Mouse (Mus musculus) hindbrain, embryonic 11.5 days (tissue): ENCODE data around the gene Egflam. TPM values are rescaled to one million over a fixed set of nuclear protein-coding genes. Genes with fewer than 3 reads are reported as not detected.

Experiments
- ATAC-seq: fragments of 200-750 bp; cut with Nextera tagmentation; 2 replicates; pipeline ENCODE4 v1.8.0; 2017; ENCODE audit warnings: mild to moderate bottlenecking, moderate TSS enrichment, moderate library complexity; ENCODE audit not compliant: low FRiP score
- DNase-seq: peaks from one replicate; pipeline ENCODE4 v3.0.0-alpha.2; 2015; ENCODE audit warnings: low spot score
- H3K27ac ChIP-seq: fragments of 300-500 bp; sonication (generic); 2 replicates; pipeline ENCODE4 v1.5.1; 2014; ENCODE audit warnings: mild to moderate bottlenecking, low read depth, low read length
- H3K27me3 ChIP-seq: fragments of 300-500 bp; sonication (generic); 2 replicates; pipeline ENCODE4 v1.6.1; 2014; ENCODE audit warnings: mild to moderate bottlenecking, low read length, moderate library complexity, mixed read lengths; ENCODE audit not compliant: control insufficient read depth, insufficient read depth
- H3K36me3 ChIP-seq: fragments of 300-500 bp; sonication (generic); 2 replicates; pipeline ENCODE4 v1.6.1; 2014; ENCODE audit warnings: mild to moderate bottlenecking, low read length, moderate library complexity, mixed read lengths; ENCODE audit not compliant: control insufficient read depth, insufficient read depth
- H3K4me1 ChIP-seq: fragments of 300-500 bp; sonication (generic); replicated peaks from 2 replicates; pipeline ENCODE4 v1.6.1; 2014; ENCODE audit warnings: low read length, mixed read lengths; ENCODE audit not compliant: control insufficient read depth, insufficient read depth
- H3K4me2 ChIP-seq: fragments of 300-500 bp; sonication (generic); replicated peaks from 2 replicates; pipeline ENCODE4 v1.6.1; 2014; ENCODE audit warnings: mild to moderate bottlenecking, low read depth, low read length
- H3K4me3 ChIP-seq: fragments of 300-500 bp; sonication (generic); 2 replicates; pipeline ENCODE4 v1.5.1; 2014; ENCODE audit warnings: low read depth, low read length
- H3K9ac ChIP-seq: fragments of 300-500 bp; sonication (generic); 2 replicates; pipeline ENCODE4 v1.6.1; 2014; ENCODE audit warnings: low read depth, low read length
- H3K9me3 ChIP-seq: fragments of 300-500 bp; sonication (generic); 2 replicates; pipeline ENCODE4 v1.6.1; 2016; ENCODE audit warnings: low read length; ENCODE audit not compliant: control insufficient read depth
- WGBS: fragments of 180-500 bp; shearing (Covaris S2); extraction: QIAGEN DNeasy Blood & Tissue Kit; methylation state at CpG from one replicate; pipeline ENCODE4 v1.1.7; 2014; 5-methylcytosine and 5-hydroxymethylcytosine counted together
- polyA plus RNA-seq: library from polyadenylated mRNA; unstranded; fragments of >200 nt; fragmentation: Nextera tagmentation; extraction: Ambion mirVana; gene quantifications from 2 replicates; pipeline ENCODE4 v1.2.1, GENCODE M21; 2014

The Egflam gene
- polyA plus RNA-seq, 1 experiment from 2014 or later = 8.4 TPM

GRCm38 (mm10) chr15:7167238-7167905, 230.8 kb downstream of the Egflam start:
- Histone ChIP-seq H3K9me3 (no peaks in the 10 kb centered on the region), H3K27ac (no peak overlapping the region), H3K4me3 (no peak overlapping the region), H3K36me3 (no peaks in the 10 kb centered on the region), H3K4me2 (no peak overlapping the region), H3K27me3 (no peaks in the 10 kb centered on the region), H3K9ac (no peak overlapping the region), H3K4me1 (no peaks in the 10 kb centered on the region; the same call in 1 of the 2 replicates)
- ATAC-seq = no peak
- 83% methylated on average over 10 of the region's 10 CpGs for WGBS
- DNase-seq = no peak

GRCm38 (mm10) chr15:7166735-7167134, 231.5 kb downstream of the Egflam start:
- no peaks in the 10 kb centered on the region for H3K36me3 ChIP-seq
- ATAC-seq (no peak), DNase-seq (no peak)
- H3K27ac ChIP-seq = no peak overlapping the region
- H3K4me1 ChIP-seq = no peaks in the 10 kb centered on the region; the same call in 1 of the 2 replicates
- H3K9me3 ChIP-seq = no peaks in the 10 kb centered on the region
- no peaks in the 10 kb centered on the region for H3K27me3 ChIP-seq
- H3K9ac ChIP-seq = no peak overlapping the region
- no peak overlapping the region for H3K4me3 ChIP-seq
- WGBS = 88% methylated on average over 9 of the region's 9 CpGs
- H3K4me2 ChIP-seq = no peak overlapping the region

- H3K36me3 ChIP-seq = no peaks in the 10 kb centered on the region
- no peaks in the 10 kb centered on the region for H3K9me3 ChIP-seq
- H3K4me1 ChIP-seq = no peaks in the 10 kb centered on the region; the same call in 1 of the 2 replicates
- H3K4me2 ChIP-seq = no peak overlapping the region
- DNase-seq (no peak), ATAC-seq (no peak)
- no peak overlapping the region for H3K9ac ChIP-seq
- H3K27me3 ChIP-seq = no peaks in the 10 kb centered on the region
- no peak overlapping the region for H3K27ac ChIP-seq
- 80% methylated on average over 6 of the region's 6 CpGs for WGBS
- no peak overlapping the region for H3K4me3 ChIP-seq
Measured at GRCm38 (mm10) chr15:7163851-7164250, 234.3 kb downstream of the Egflam start.

- H3K4me1 ChIP-seq = no peaks in the 10 kb centered on the region
- no peak overlapping the region for H3K4me2 ChIP-seq
- DNase-seq (no peak), ATAC-seq (no peak)
- no peak overlapping the region for H3K27ac ChIP-seq
- H3K27me3 ChIP-seq = no peaks in the 10 kb centered on the region
- no peak overlapping the region for H3K9ac ChIP-seq
- no peaks in the 10 kb centered on the region for H3K9me3 ChIP-seq
- 82% methylated on average over 8 of the region's 8 CpGs for WGBS
- no peak overlapping the region for H3K4me3 ChIP-seq
- H3K36me3 ChIP-seq = no peaks in the 10 kb centered on the region
Measured at GRCm38 (mm10) chr15:7160321-7160720, 237.9 kb downstream of the Egflam start.

- Histone ChIP-seq H3K36me3 (no peaks in the 10 kb centered on the region), H3K4me1 (no peaks in the 10 kb centered on the region), H3K27ac (no peak overlapping the region), H3K27me3 (no peaks in the 10 kb centered on the region), H3K4me2 (no peak overlapping the region), H3K9me3 (no peaks in the 10 kb centered on the region), H3K9ac (no peak overlapping the region), H3K4me3 (no peak overlapping the region)
- no peak for ATAC-seq
- 89% methylated on average over 9 of the region's 9 CpGs for WGBS
- no peak for DNase-seq
Measured at GRCm38 (mm10) chr15:7159869-7160268, 238.3 kb downstream of the Egflam start.

GRCm38 (mm10) chr15:7157658-7158057, 240.5 kb downstream of the Egflam start:
- WGBS = 89% methylated on average over 6 of the region's 6 CpGs

More at GRCm38 (mm10) chr15:7157658-7158057, 240.5 kb downstream of the Egflam start:
- H3K27ac ChIP-seq = no peak overlapping the region
- ATAC-seq (no peak), DNase-seq (no peak)
- H3K4me1 ChIP-seq = no peaks in the 10 kb centered on the region
- no peaks in the 10 kb centered on the region for H3K36me3 ChIP-seq
- no peak overlapping the region for H3K4me2 ChIP-seq
- H3K9ac ChIP-seq = no peak overlapping the region
- H3K27me3 ChIP-seq = no peaks in the 10 kb centered on the region
- H3K4me3 ChIP-seq = no peak overlapping the region
- no peaks in the 10 kb centered on the region for H3K9me3 ChIP-seq
